Mouse (Mus musculus): ENCODE results near the gene Mgme1.

GRCm38 (mm10) chr2:144279742-144280141 is 9.3 kb downstream of the Mgme1 start:
- TF ChIP-seq E2F4 (IDR thresholded peaks at IDR 0.05; ENCODE audit: borderline replicate concordance, low read depth, low read length) (no peak), POLR2A (IDR thresholded peaks at IDR 0.05; ENCODE audit: control insufficient read depth in 1 of 2, insufficient read depth in 1 of 2, low read depth in 1 of 2, low read length in 2 of 2, poor library complexity in 1 of 2) (no peak), GATA1 (IDR thresholded peaks at IDR 0.05; ENCODE audit: low read depth, low read length) (no peak)

All from MEL (cell line).